Mouse (Mus musculus) myocyte (in vitro differentiated cells): ENCODE data around the gene Pllp. TPM values are rescaled to one million over a fixed set of nuclear protein-coding genes. Genes with fewer than 3 reads are reported as not detected.

Experiments
- H3K27me3 ChIP-seq: one replicate; pipeline ENCODE4 v1.6.1; 2011; ENCODE audit not compliant: control insufficient read depth, insufficient read depth, insufficient read length
- H3K36me3 ChIP-seq: one replicate; pipeline ENCODE4 v1.6.1; 2011; ENCODE audit not compliant: control insufficient read depth, insufficient read depth
- H3K4me2 ChIP-seq: one replicate; pipeline ENCODE4 v1.6.1; 2011; ENCODE audit warnings: low read depth, control low read depth
- H3K4me3 ChIP-seq: one replicate; pipeline ENCODE4 v1.5.1; 2011; ENCODE audit warnings: mild to moderate bottlenecking, control low read depth, moderate library complexity
- H3K79me2 ChIP-seq: one replicate; pipeline ENCODE4 v1.6.1; 2011; ENCODE audit not compliant: control insufficient read depth, insufficient read depth
- H3ac ChIP-seq: one replicate; pipeline ENCODE4 v1.6.1; 2011; ENCODE audit not compliant: control insufficient read depth, insufficient read length
- CEBPB ChIP-seq: IDR thresholded peaks from 2 replicates; pipeline ENCODE4 v1.6.1; 2011; ENCODE audit warnings: mild to moderate bottlenecking, moderate library complexity; ENCODE audit not compliant: poor library complexity, insufficient read depth, severe bottlenecking
- E2F4 ChIP-seq: IDR thresholded peaks from one replicate; pipeline ENCODE4 v1.6.1; 2011; ENCODE audit warnings: mild to moderate bottlenecking, control low read depth, moderate library complexity; ENCODE audit not compliant: insufficient read depth
- MAX ChIP-seq: IDR thresholded peaks from one replicate; pipeline ENCODE4 v1.6.1; 2011; ENCODE audit warnings: low read depth, mild to moderate bottlenecking, control low read depth
- MYOD1 ChIP-seq, 3 experiments: IDR thresholded peaks; one replicate each; pipeline ENCODE4 v1.6.1; 2011; ENCODE audit warnings: control low read depth in 2 of 3, low read depth in 2 of 3, mild to moderate bottlenecking in 2 of 3, moderate library complexity in 1 of 3; ENCODE audit not compliant: insufficient read length in 2 of 3, control insufficient read depth in 1 of 3
- MYOG ChIP-seq, 3 experiments: IDR thresholded peaks; one replicate each; pipeline ENCODE4 v1.6.1; 2011; ENCODE audit warnings: control low read depth in 2 of 3, low read depth in 2 of 3, mild to moderate bottlenecking in 2 of 3; ENCODE audit not compliant: insufficient read length in 2 of 3, control insufficient read depth in 1 of 3, insufficient read depth in 1 of 3
- POLR2A ChIP-seq: IDR thresholded peaks from one replicate; pipeline ENCODE4 v1.6.1; 2011; ENCODE audit warnings: low read depth, mild to moderate bottlenecking, control low read depth, moderate library complexity; ENCODE audit not compliant: insufficient read length
- POLR2AphosphoS2 ChIP-seq: IDR thresholded peaks from one replicate; pipeline ENCODE4 v1.6.1; 2011; ENCODE audit warnings: low read depth, control low read depth; ENCODE audit not compliant: insufficient read length
- REST ChIP-seq: IDR thresholded peaks from one replicate; pipeline ENCODE4 v1.6.1; 2011; ENCODE audit warnings: mild to moderate bottlenecking, control low read depth, moderate library complexity; ENCODE audit not compliant: insufficient read depth, insufficient read length
- SRF ChIP-seq: IDR thresholded peaks from one replicate; pipeline ENCODE4 v1.6.1; 2011; ENCODE audit warnings: low read depth; ENCODE audit not compliant: control insufficient read depth, insufficient read length
- TCF12 ChIP-seq: IDR thresholded peaks from one replicate; pipeline ENCODE4 v1.6.1; 2011; ENCODE audit warnings: mild to moderate bottlenecking, control low read depth; ENCODE audit not compliant: poor library complexity, insufficient read depth, severe bottlenecking
- TCF3 ChIP-seq: IDR thresholded peaks from one replicate; pipeline ENCODE4 v1.6.1; 2011; ENCODE audit warnings: low read depth, control low read depth; ENCODE audit not compliant: insufficient read length
- USF1 ChIP-seq: IDR thresholded peaks from one replicate; pipeline ENCODE4 v1.6.1; 2011; ENCODE audit warnings: low read depth, mild to moderate bottlenecking, control low read depth, moderate library complexity
- polyA plus RNA-seq: library from polyadenylated mRNA; unstranded; fragments of >200 nt; fragmentation: generic; extraction: Trizol; gene quantifications from one replicate; pipeline ENCODE4 v1.2.1, GENCODE M21; 2012; ENCODE audit warnings: missing spikeins

Pllp gene
- polyA plus RNA-seq = 0.02 TPM

DNA sequence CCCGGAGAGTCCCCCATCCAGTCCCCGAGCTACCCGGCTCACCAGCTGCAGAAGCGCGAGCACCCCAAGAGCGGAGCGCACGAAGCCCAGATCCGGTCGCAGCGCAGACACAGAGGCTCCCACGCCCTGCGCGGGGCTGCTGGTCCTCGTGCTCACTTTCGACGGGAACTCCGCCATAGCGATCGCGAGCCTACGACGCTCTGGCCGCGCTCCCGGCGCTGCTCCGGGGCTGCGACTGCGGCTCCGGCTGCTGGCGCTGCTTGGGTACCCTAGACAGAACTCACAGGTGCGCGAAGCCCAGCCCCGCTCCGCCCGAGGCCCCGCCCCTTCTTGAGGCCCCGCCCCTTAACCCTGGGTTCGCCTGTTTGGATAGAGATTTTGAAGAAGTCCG lies at the start of gene Pllp:
Pllp (minus strand) TSS at position 285 of the 391 bp plus-strand sequence.
- no peaks in the 10 kb centered on the region for H3K36me3 ChIP-seq
- H3K4me3 ChIP-seq = no peak within 1 kb of the TSS
- H3K79me2 ChIP-seq = no peaks in the 10 kb centered on the region
- no peak within 1 kb of the TSS for H3ac ChIP-seq
- TF ChIP-seq CEBPB (no peak), POLR2AphosphoS2 (no peak), SRF (no peak), E2F4 (no peak), POLR2A (no peak), USF1 (no peak), MYOG (IDR thresholded peaks at IDR 0.05; ENCODE audit: control insufficient read depth in 1 of 3, insufficient read depth in 1 of 3, insufficient read length in 2 of 3, low read depth in 2 of 3) (no peak), MYOD1 (IDR thresholded peaks at IDR 0.05; ENCODE audit: control insufficient read depth in 1 of 3, insufficient read length in 2 of 3, low read depth in 2 of 3) (no peak), TCF3 (no peak), TCF12 (no peak), MAX (no peak), REST (no peak)
- H3K4me2 ChIP-seq = no peak within 1 kb of the TSS
- peaks cover 45% of the 10 kb centered on the region for H3K27me3 ChIP-seq

DNA sequence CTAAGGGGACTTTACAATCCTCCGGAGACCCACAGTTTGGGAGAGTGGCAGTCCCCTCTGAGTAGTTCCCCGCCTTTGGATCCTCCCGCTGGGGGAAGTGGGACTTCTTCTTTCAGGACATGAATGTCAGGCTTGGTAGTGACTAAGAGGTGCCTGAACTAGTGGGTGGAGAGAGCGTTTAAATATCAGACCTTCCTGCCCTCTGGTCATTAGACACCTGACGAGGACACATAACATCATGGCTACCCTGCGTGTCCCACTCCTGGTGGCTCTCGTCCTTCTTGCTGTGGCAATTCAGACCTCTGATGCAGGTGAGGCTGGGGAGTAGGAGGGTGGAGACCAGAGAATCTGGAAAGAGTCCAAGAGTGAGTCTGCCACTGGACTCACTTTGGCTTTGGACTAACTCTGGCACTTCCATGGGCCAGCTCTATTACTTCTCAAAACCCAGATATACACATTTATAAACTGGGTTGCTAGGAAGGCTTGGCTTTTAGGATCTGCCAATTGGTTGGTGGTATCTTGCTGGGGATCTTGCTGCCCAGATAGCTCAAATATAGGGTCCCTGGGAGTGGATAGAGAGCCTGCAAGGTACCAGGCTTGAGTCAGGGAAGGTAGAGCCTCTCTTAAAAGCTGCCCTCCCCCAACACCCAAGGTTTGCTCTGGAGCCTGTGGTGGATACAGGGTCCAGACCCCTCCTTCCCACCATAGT lies 49.6 kb upstream of the Pllp start, which contains the start of gene Ccl22:
Ccl22 (plus strand) TSS at position 115 of the 709 bp plus-strand sequence.
- Histone ChIP-seq H3K4me2 (no peak within 1 kb of the TSS), H3ac (no peak within 1 kb of the TSS), H3K27me3 (no peaks in the 10 kb centered on the region), H3K36me3 (no peaks in the 10 kb centered on the region), H3K79me2 (no peaks in the 10 kb centered on the region), H3K4me3 (no peak within 1 kb of the TSS)
- TF ChIP-seq USF1 (no peak), MAX (no peak), TCF12 (no peak), E2F4 (no peak), REST (no peak), SRF (no peak), POLR2A (no peak), MYOG (IDR thresholded peaks at IDR 0.05; ENCODE audit: control insufficient read depth in 1 of 3, insufficient read depth in 1 of 3, insufficient read length in 2 of 3, low read depth in 2 of 3) (no peak), POLR2AphosphoS2 (no peak)

DNA sequence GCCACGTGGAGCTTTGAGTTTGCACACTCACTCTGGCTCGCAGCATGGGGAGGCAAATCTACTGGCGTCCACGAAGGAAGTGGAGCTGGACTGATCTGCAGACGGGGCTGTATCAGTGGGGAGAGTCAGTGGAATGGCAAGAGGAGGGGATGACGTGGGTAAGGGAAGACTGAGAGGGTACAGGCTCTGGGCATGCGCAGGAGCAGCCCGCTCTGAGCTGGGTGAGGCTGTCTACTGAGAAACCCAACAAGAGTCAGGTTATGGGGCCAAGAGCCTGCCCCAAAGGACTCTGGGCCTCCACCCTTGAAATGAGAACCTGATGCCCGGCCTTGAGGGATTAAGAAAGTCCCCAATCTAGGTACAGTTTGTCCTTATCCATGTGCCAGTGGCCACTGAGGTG lies 48.9 kb upstream of the Pllp start:
- Histone ChIP-seq H3K79me2 (no peaks in the 10 kb centered on the region), H3ac (no peak overlapping the region), H3K27me3 (no peaks in the 10 kb centered on the region), H3K4me2 (no peak overlapping the region), H3K4me3 (no peak overlapping the region), H3K36me3 (no peaks in the 10 kb centered on the region)
- TF ChIP-seq REST = no peak
- TF ChIP-seq CEBPB = no peak
- TF ChIP-seq MAX = no peak
- no peak for TF ChIP-seq SRF
- no peak for TF ChIP-seq TCF3

DNA sequence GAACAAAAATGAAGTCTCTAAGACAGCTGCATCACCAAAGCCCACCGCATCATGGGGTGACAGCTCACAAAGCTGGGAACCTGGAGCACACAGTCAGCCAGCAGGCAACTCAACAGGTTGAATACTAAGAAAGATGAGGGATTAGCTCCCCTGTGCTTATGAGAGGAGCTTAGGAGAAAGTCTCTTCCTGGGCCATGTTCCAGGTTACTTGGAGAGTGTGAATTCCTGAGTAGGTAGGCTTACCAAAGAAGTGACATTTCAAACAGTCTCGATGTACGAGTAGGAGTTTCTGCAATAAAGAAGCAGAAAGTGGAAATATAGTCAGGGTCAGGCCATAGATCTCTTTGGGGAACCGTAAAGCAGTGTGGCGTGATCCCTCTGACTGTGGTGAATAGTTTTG lies 48.4 kb upstream of the Pllp start:
- Histone ChIP-seq H3K4me3 (no peak overlapping the region), H3K4me2 (no peak overlapping the region), H3K27me3 (no peaks in the 10 kb centered on the region), H3K79me2 (no peaks in the 10 kb centered on the region), H3ac (no peak overlapping the region), H3K36me3 (no peaks in the 10 kb centered on the region)
- TF ChIP-seq CEBPB (no peak), POLR2A (no peak), MAX (no peak), REST (no peak), TCF3 (no peak), TCF12 (no peak), POLR2AphosphoS2 (no peak), USF1 (no peak), MYOD1 (IDR thresholded peaks at IDR 0.05; ENCODE audit: control insufficient read depth in 1 of 3, insufficient read length in 2 of 3, low read depth in 2 of 3) (no peak), MYOG (IDR thresholded peaks at IDR 0.05; ENCODE audit: control insufficient read depth in 1 of 3, insufficient read depth in 1 of 3, insufficient read length in 2 of 3, low read depth in 2 of 3) (no peak), SRF (no peak), E2F4 (no peak)

DNA sequence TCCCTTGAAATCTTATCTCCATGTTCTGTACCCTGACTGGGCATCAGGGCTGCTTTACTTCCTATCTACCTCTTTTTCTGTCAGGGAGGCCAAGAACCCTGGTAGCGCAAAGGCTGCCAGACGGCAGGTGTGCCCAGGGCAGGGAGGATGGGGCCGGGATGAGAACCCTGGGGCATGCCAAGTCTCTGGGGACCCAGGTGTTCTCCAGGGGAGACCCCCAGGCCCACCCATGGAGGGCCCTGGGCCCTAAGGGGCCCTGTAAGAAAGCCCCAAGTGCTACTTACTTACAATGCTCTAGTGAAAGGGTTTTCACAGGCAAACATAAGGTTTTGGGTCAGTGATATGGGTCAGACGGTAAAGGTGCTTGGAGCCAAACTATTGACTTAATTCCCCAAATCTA lies 45.6 kb upstream of the Pllp start:
- H3K27me3 ChIP-seq = no peaks in the 10 kb centered on the region
- no peak overlapping the region for H3K4me3 ChIP-seq
- TF ChIP-seq MAX = no peak
- no peak for TF ChIP-seq TCF3
- TF ChIP-seq REST = no peak
- no peak for TF ChIP-seq TCF12
- TF ChIP-seq USF1 = no peak
- TF ChIP-seq CEBPB = no peak
- TF ChIP-seq SRF = no peak
- TF ChIP-seq POLR2AphosphoS2 = no peak
- TF ChIP-seq E2F4 = no peak
- TF ChIP-seq MYOG (IDR thresholded peaks at IDR 0.05; ENCODE audit: control insufficient read depth in 1 of 3, insufficient read depth in 1 of 3, insufficient read length in 2 of 3, low read depth in 2 of 3) = no peak
- TF ChIP-seq POLR2A = no peak
- no peak for TF ChIP-seq MYOD1 (IDR thresholded peaks at IDR 0.05; ENCODE audit: control insufficient read depth in 1 of 3, insufficient read length in 2 of 3, low read depth in 2 of 3)
- no peak overlapping the region for H3ac ChIP-seq
- H3K4me2 ChIP-seq = no peak overlapping the region
- H3K36me3 ChIP-seq = no peaks in the 10 kb centered on the region
- H3K79me2 ChIP-seq = no peaks in the 10 kb centered on the region
